Mouse (Mus musculus) MEL (cell line): Measurements from ENCODE around the gene Ryr2. TPM values are rescaled to one million over a fixed set of nuclear protein-coding genes. Genes with fewer than 3 reads are reported as not detected.
A peak's percentile ranks its signal among the peaks of the same experiment; 100 is the strongest.

Experiments used
- DNase-seq: peaks from one replicate; pipeline ENCODE4 v3.0.0; 2011; ENCODE audit warnings: low read depth, low spot score
- H3K27ac ChIP-seq: 2 replicates; pipeline ENCODE4 v1.5.1; 2012; ENCODE audit warnings: low read depth, mild to moderate bottlenecking, control low read depth, low read length, moderate library complexity; ENCODE audit not compliant: control insufficient read depth
- H3K27me3 ChIP-seq, 2 experiments: fragments of 150-350 bp in 1 of 2; sonication (generic) in 1 of 2; 2 replicates each; pipeline ENCODE4 v1.6.1; 2012; ENCODE audit warnings: low read length in 2 of 2, mild to moderate bottlenecking in 2 of 2, improper control_type of control experiment in 1 of 2, moderate library complexity in 1 of 2; ENCODE audit not compliant: insufficient read depth in 2 of 2, control insufficient read depth in 1 of 2
- H3K36me3 ChIP-seq, 2 experiments: 2 replicates each; pipeline ENCODE4 v1.6.1; 2012 to 2014; ENCODE audit warnings: low read length in 2 of 2, improper control_type of control experiment in 1 of 2, inconsistent platforms in 1 of 2, mild to moderate bottlenecking in 1 of 2; ENCODE audit not compliant: insufficient read depth in 2 of 2, control insufficient read depth in 1 of 2
- H3K4me1 ChIP-seq, 2 experiments: fragments of 150-350 bp in 1 of 2; sonication (generic) in 1 of 2; 2 replicates each; pipeline ENCODE4 v1.6.1; 2012; ENCODE audit warnings: low read length in 2 of 2, improper control_type of control experiment in 1 of 2, mild to moderate bottlenecking in 1 of 2; ENCODE audit not compliant: insufficient read depth in 2 of 2, control insufficient read depth in 1 of 2
- H3K4me3 ChIP-seq, 2 experiments: fragments of 150-350 bp in 1 of 2; sonication (generic) in 1 of 2; 2 replicates each; pipeline ENCODE4 v1.5.1; 2012; ENCODE audit warnings: low read depth in 2 of 2, low read length in 2 of 2, mild to moderate bottlenecking in 2 of 2, moderate library complexity in 2 of 2, control low read depth in 1 of 2, improper control_type of control experiment in 1 of 2; ENCODE audit not compliant: control insufficient read depth in 1 of 2, insufficient read depth in 1 of 2
- H3K79me2 ChIP-seq: 2 replicates; pipeline ENCODE4 v1.6.1; 2012; ENCODE audit warnings: mild to moderate bottlenecking, low read length, moderate library complexity; ENCODE audit not compliant: control insufficient read depth, poor library complexity, insufficient read depth
- H3K9ac ChIP-seq: 2 replicates; pipeline ENCODE4 v1.6.1; 2012; ENCODE audit warnings: low read depth, mild to moderate bottlenecking, control low read depth, low read length, moderate library complexity; ENCODE audit not compliant: control insufficient read depth, poor library complexity, severe bottlenecking
- H3K9me3 ChIP-seq: fragments of 150-350 bp; sonication (generic); replicated peaks from 2 replicates; pipeline ENCODE4 v1.6.1; 2012; ENCODE audit warnings: mild to moderate bottlenecking, low read length, improper control_type of control experiment, moderate library complexity; ENCODE audit not compliant: insufficient read depth
- EP300 ChIP-seq, 2 experiments: IDR thresholded peaks; 2 replicates each; pipeline ENCODE4 v1.6.1; 2011; ENCODE audit warnings: improper control_type of control experiment in 2 of 2, low read length in 2 of 2, low read depth in 1 of 2, mild to moderate bottlenecking in 1 of 2
- ETS1 ChIP-seq: IDR thresholded peaks from 2 replicates; pipeline ENCODE4 v1.6.1; 2012; ENCODE audit warnings: low read depth, mild to moderate bottlenecking, inconsistent platforms, low read length, improper control_type of control experiment, moderate library complexity
- GATA1 ChIP-seq: IDR thresholded peaks from 2 replicates; pipeline ENCODE4 v1.6.1; 2011; ENCODE audit warnings: low read depth, low read length, improper control_type of control experiment
- KAT2A ChIP-seq: conservative IDR thresholded peaks from 2 replicates; pipeline ENCODE4 v1.6.1; 2012; ENCODE audit warnings: low read depth, low read length, improper control_type of control experiment, inconsistent platforms
- MAX ChIP-seq: IDR thresholded peaks from 2 replicates; pipeline ENCODE4 v1.6.1; 2011; ENCODE audit warnings: low read length, improper control_type of control experiment
- MEF2A ChIP-seq: IDR thresholded peaks from 2 replicates; pipeline ENCODE4 v1.6.1; 2014; ENCODE audit warnings: low read depth, mild to moderate bottlenecking, inconsistent platforms, low read length, improper control_type of control experiment; ENCODE audit not compliant: poor library complexity, insufficient replicate concordance, severe bottlenecking; ENCODE audit errors: extremely low read depth
- MXI1 ChIP-seq: IDR thresholded peaks from 2 replicates; pipeline ENCODE4 v1.6.1; 2011; ENCODE audit warnings: mild to moderate bottlenecking, low read depth, low read length, improper control_type of control experiment
- MYB ChIP-seq: IDR thresholded peaks from 2 replicates; pipeline ENCODE4 v1.6.1; 2011; ENCODE audit warnings: mild to moderate bottlenecking, low read depth, low read length, improper control_type of control experiment
- MYC ChIP-seq: IDR thresholded peaks from 2 replicates; pipeline ENCODE4 v1.6.1; 2011; ENCODE audit warnings: low read depth, mild to moderate bottlenecking, low read length, improper control_type of control experiment, moderate library complexity
- NELFE ChIP-seq: IDR thresholded peaks from 2 replicates; pipeline ENCODE4 v1.6.1; 2011; ENCODE audit warnings: low read depth, low read length, improper control_type of control experiment
- NRF1 ChIP-seq: IDR thresholded peaks from 2 replicates; pipeline ENCODE4 v1.6.1; 2014; ENCODE audit warnings: low read depth, mild to moderate bottlenecking, inconsistent platforms, low read length, improper control_type of control experiment, moderate library complexity; ENCODE audit not compliant: poor library complexity, insufficient read depth, severe bottlenecking
- SIN3A ChIP-seq: IDR thresholded peaks from 2 replicates; pipeline ENCODE4 v1.6.1; 2012; ENCODE audit warnings: low read length, improper control_type of control experiment, inconsistent platforms
- TAL1 ChIP-seq: IDR thresholded peaks from 2 replicates; pipeline ENCODE4 v1.6.1; 2012; ENCODE audit warnings: mild to moderate bottlenecking, inconsistent platforms, low read length, moderate library complexity, mixed read lengths
- ZNF384 ChIP-seq: IDR thresholded peaks from 2 replicates; pipeline ENCODE4 v1.6.1; 2012; ENCODE audit warnings: low read depth, mild to moderate bottlenecking, inconsistent platforms, low read length, improper control_type of control experiment
- polyA plus RNA-seq, 2 experiments: library from polyadenylated mRNA; stranded (reverse) in 1 of 2; unstranded in 1 of 2; fragments of >175 nt in 1 of 2; fragments of >200 nt in 1 of 2; gene quantifications; 2 replicates each; pipeline versions ENCODE4 v1.2.1 to v1.2.4; 2012; ENCODE audit warnings: low replicate concordance in 2 of 2, low read depth in 1 of 2; ENCODE audit not compliant: insufficient read length in 2 of 2, insufficient read depth in 1 of 2, missing spikeins in 1 of 2
- total RNA-seq: library from RNA; depleted of rRNA; stranded (reverse); fragments of 300-350 nt; gene quantifications from 2 replicates; pipeline ENCODE4 v1.2.3, GENCODE M21; 2012

The Ryr2 gene
- total and polyA plus RNA-seq, 3 experiments, result 0.04 TPM; not detected in 2

GRCm38 (mm10) chr13:12133549-12133948 is 26.8 kb upstream of the Ryr2 start:
- H3K36me3 ChIP-seq, result peaks cover 0 to 9% of the 10 kb centered on the region in 2 experiments; a peak in 2 of 4 replicates
- peaks cover 0 to 14% of the 10 kb centered on the region in 2 experiments; a peak in 1 of 4 replicates for H3K4me1 ChIP-seq
- TF ChIP-seq MXI1 (no peak), KAT2A (no peak), MYC (no peak)
- no peak overlapping the region for H3K27ac ChIP-seq
- no peak for DNase-seq
- peaks cover 2 to 3% of the 10 kb centered on the region in 2 experiments; a peak in 3 of 4 replicates for H3K27me3 ChIP-seq
- no peaks in the 10 kb centered on the region for H3K79me2 ChIP-seq
- no peak overlapping the region for H3K9ac ChIP-seq
- no peaks in the 10 kb centered on the region for H3K9me3 ChIP-seq
- no peak overlapping the region for H3K4me3 ChIP-seq

GRCm38 (mm10) chr13:12132160-12132710 is 25.5 kb upstream of the Ryr2 start:
- Histone ChIP-seq H3K4me1 (peaks cover 0 to 14% of the 10 kb centered on the region in 2 experiments; a peak in 1 of 4 replicates), H3K36me3 (peaks cover 0 to 9% of the 10 kb centered on the region in 2 experiments; a peak in 2 of 4 replicates), H3K79me2 (no peaks in the 10 kb centered on the region), H3K27ac (peak overlapping the region; percentile 16; the same call in 1 of the 2 replicates), H3K9ac (no peak overlapping the region), H3K4me3 (no peak overlapping the region), H3K27me3 (peaks cover 0 to 2% of the 10 kb centered on the region in 2 experiments; a peak in 2 of 4 replicates), H3K9me3 (no peaks in the 10 kb centered on the region)
- DNase-seq, result peak; percentile 57
- TF ChIP-seq GATA1 (peak; percentile 64), EP300 (IDR thresholded peaks at IDR 0.05; ENCODE audit: low read depth in 1 of 2, low read length in 2 of 2) (0 out of 4 replicates have a peak, but pooled peaks of 1 of the 2 experiments have one; percentile 21), ETS1 (no peak), TAL1 (0 out of 2 replicates have a peak, but pooled peaks have one; percentile 33)

- Histone ChIP-seq H3K27me3 (no peaks in the 10 kb centered on the region), H3K36me3 (peaks cover 0 to 9% of the 10 kb centered on the region in 2 experiments; a peak in 2 of 4 replicates)
- TF ChIP-seq MEF2A, result no peak
- no peak for TF ChIP-seq NELFE
- no peak for TF ChIP-seq ZNF384
- no peak for TF ChIP-seq NRF1
- TF ChIP-seq MAX, result no peak
- no peak for TF ChIP-seq SIN3A
- TF ChIP-seq MYB, result no peak
- TF ChIP-seq, all 39 proteins: peak for 0
- Histone ChIP-seq H3K4me1 (peaks cover 0 to 14% of the 10 kb centered on the region in 2 experiments; a peak in 1 of 4 replicates), H3K79me2 (no peaks in the 10 kb centered on the region), H3K9ac (no peak overlapping the region), H3K27ac (no peak overlapping the region), H3K9me3 (no peaks in the 10 kb centered on the region), H3K4me3 (no peak overlapping the region)
- DNase-seq, result no peak
Measured at GRCm38 (mm10) chr13:12129121-12129520, 22.4 kb upstream of the Ryr2 start.
